Mouse (Mus musculus) ES-E14 (cell line): Measurements from ENCODE around the gene Hnrnpdl.

Experiments used
- HCFC1 ChIP-seq: IDR thresholded peaks from 2 replicates; pipeline ENCODE4 v1.6.1; 2012; ENCODE audit warnings: low read length, inconsistent platforms, borderline replicate concordance; ENCODE audit not compliant: insufficient read depth
- MAFK ChIP-seq: IDR thresholded peaks from 2 replicates; pipeline ENCODE4 v1.6.1; 2014; ENCODE audit warnings: mild to moderate bottlenecking, low read depth, low read length, inconsistent platforms; ENCODE audit not compliant: insufficient read depth
- ZNF384 ChIP-seq: IDR thresholded peaks from 2 replicates; pipeline ENCODE4 v1.6.1; 2012; ENCODE audit warnings: low read depth, low read length, inconsistent platforms

GRCm38 (mm10) chr5:100072557-100072956 lies 33.1 kb upstream of the Hnrnpdl start:
- TF ChIP-seq HCFC1 (no peak), MAFK (no peak), ZNF384 (no peak)
